Mouse (Mus musculus): ENCODE measurements around the gene Sh3yl1. TPM values are rescaled to one million over a fixed set of nuclear protein-coding genes. Genes with fewer than 3 reads are reported as not detected.

Gene Sh3yl1
- total RNA-seq, 2 experiments from 2014 or later, result 1.7 to 3.5 TPM

DNA sequence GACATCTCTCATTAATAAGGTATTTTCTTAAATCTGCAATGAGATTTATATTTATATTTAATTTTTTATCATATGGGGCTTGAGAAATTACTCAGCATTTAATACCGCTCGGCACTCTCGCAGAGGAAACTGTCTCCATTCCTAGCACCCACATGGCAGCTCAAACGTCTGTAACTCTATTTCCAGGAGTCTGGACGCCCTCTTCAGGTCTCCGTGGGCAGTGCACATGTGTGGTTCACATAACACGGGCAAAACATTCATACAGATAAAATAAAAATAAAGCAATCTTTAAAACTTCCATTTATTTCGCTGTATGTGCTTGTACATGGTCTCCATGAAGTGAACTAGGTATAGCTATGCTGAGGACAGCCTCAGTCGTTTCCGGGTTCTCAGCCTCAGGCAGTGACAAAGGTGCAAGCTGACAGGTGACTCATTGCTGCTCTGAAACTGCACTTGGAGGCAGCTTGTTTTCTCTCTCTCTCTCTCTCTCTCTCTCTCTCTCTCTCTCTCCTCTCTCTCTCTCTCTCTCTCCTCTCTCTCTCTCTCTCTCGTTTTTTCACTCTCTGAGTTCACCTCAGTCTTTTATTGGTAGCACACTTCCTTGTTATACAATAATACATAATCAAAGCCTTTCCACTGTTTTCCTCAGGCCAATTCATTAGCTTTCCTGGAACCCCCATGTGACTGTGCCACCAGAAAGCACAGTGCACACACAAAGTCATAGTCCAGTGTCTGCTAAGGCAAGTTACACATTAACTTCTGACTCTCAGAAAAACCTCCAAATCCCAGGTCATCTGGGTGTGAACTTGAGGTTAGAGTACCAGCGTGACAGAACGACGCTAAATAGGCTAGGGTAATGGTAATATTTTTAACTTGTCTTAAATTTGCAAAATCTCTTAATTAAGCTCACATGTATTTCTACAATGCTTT lies 31.9 kb downstream of the Sh3yl1 start:
- no peak for DNase-seq (ENCODE audit: low spot score in 2 of 2)

DNA sequence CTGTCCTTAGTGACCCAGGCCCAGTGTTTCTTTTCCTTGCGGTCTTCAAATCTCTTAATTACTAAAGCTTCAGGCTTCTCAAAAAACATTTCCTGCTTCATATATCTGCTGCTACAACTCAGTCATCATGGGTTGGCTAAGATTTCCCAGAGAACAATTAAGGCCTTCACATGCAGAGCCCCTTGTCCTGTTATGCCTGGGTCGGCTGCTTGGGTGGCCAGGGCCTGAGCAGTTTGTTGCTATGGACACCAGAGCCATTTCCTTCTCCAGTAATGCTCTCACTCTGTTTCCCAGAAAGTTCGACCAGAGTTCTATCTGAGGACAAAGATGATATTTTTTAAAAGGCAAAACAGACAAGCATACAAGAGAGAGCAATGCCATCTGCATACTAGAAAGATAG lies 32.7 kb downstream of the Sh3yl1 start:
- DNase-seq (ENCODE audit: low spot score in 2 of 2), result no peak

DNA sequence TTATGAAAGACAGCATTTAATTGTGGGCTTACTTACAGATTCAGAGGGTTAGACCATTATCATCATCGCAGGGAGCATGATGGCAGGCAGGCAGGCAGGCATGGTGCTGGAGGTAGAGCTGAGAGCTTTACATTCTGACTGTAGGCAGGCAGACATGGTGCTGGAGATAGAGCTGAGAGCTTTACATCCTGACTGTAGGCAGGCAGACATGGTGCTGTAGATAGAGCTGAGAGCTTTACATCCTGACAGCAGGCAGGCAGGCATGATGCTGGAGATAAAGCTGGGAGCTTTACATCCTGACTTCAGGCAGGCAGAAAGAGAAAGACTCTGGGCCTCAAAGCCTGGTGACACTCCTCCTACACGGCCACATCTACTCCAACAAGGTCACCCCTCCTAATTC lies 59.2 kb downstream of the Sh3yl1 start:
- no peak for DNase-seq (ENCODE audit: low spot score in 2 of 2)

DNA sequence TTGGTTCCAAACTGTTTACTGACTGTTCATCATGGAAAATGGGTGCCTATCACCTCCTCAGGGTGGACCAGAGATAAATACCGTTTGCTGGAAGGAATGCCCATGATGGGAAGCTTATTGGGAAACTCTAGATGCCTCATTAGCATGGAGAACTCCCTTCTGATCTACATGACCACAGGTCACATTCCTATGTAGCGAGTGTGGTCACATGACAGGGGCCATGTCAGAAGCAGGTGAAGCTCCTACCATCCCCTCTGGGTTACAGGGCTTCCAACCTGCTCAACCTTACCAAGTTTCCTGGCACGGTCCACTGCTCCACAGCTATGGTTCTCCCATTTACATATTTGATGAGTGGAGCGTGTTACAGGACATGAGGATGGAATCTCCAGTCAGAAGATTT lies 92.3 kb downstream of the Sh3yl1 start:
- DNase-seq (ENCODE audit: low spot score in 2 of 2), result no peak

DNA sequence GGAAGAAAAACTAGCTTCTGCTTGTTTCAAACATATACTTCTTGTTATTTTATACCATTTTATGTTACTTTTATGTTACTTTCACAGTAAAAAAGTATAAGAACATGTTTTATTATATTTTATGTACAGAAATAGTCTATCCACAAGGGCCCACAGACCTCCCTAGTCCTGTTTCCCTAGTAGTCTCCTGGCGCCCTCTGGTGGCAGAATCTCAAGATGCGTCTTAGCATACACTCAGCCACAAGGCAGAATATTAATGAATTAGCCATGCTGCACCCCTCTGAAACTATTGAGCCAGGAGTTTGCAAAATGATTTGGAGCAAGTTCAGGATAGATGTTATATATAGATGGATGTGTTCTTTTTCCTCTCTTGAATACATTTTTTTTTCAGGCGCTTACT lies 93.5 kb downstream of the Sh3yl1 start:
- peak; percentile 71 to 73 for DNase-seq (ENCODE audit: low spot score in 2 of 2)

DNA sequence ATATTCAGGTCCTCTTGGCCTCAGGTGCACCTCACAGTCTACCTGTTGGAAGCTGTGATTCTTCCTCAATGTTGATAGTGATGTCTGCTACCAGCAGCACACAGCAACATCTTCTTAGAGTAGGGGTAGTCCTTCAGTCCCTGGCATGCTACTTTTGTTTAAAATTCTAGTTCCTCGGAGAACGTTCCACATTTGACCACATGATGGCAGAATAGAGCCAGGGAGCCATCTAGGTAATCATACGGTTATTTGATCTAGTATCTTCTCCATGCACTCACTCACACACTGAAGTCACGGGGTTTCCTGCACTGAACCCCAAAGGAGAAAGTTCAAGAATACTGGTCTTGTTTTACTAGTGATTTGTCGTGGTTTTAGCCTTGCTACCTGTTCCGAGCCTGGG lies 96.7 kb downstream of the Sh3yl1 start:
- DNase-seq (ENCODE audit: low spot score in 2 of 2), result peak; percentile 16 to 28

Other genes starting within 250 kb of the Sh3yl1 start
- gene Alkal2, start 27.3 kb upstream of the Sh3yl1 start, total RNA-seq (2021), result under 1 TPM; 0.53 to 0.77 TPM
- 10 to 100 TPM; 48.9 to 54.4 TPM for gene Acp1, start 79 bp upstream of the Sh3yl1 start, total RNA-seq (2021)
- gene Fam110c, start 162.2 kb downstream of the Sh3yl1 start, total RNA-seq (2021), result 1 to 10 TPM in 1 of 2 experiments, under 1 TPM in 1; 0.61 to 1.2 TPM